Mouse (Mus musculus): ENCODE data around the gene Ccdc121.

The Ccdc121 gene

GRCm38 (mm10) chr1:181511307-181511706, at the start of gene Ccdc121:
Gene Ccdc121, minus strand, starts transcription at chr1:181511451.
- DNase-seq, result no peak

- no peak for DNase-seq
These were observed 49.1 kb upstream of the Ccdc121 start for GRCm38 (mm10) chr1:181560325-181560724.

GRCm38 (mm10) chr1:181559655-181560054, 48.4 kb upstream of the Ccdc121 start:
- no peak for DNase-seq

- no peak for DNase-seq
These were observed 44.2 kb upstream of the Ccdc121 start for GRCm38 (mm10) chr1:181555475-181555874.

GRCm38 (mm10) chr1:181552533-181553410, 41.5 kb upstream of the Ccdc121 start:
- peak; percentile 52 for DNase-seq

GRCm38 (mm10) chr1:181550826-181551225, 39.6 kb upstream of the Ccdc121 start:
- no peak for DNase-seq

- DNase-seq, result no peak
These were observed 38.7 kb upstream of the Ccdc121 start for GRCm38 (mm10) chr1:181549987-181550386.

- DNase-seq, result peak; percentile 49
These were observed 34.0 kb upstream of the Ccdc121 start for GRCm38 (mm10) chr1:181545044-181545772.

GRCm38 (mm10) chr1:181543711-181544383, 32.6 kb upstream of the Ccdc121 start:
- DNase-seq, result no peak

GRCm38 (mm10) chr1:181539846-181540769, 28.9 kb upstream of the Ccdc121 start:
- no peak for DNase-seq

GRCm38 (mm10) chr1:181537627-181538525, 26.6 kb upstream of the Ccdc121 start:
- DNase-seq, result no peak

GRCm38 (mm10) chr1:181535165-181535873, 24.1 kb upstream of the Ccdc121 start:
- DNase-seq, result no peak

- DNase-seq, result no peak
These were observed 18.1 kb upstream of the Ccdc121 start for GRCm38 (mm10) chr1:181529368-181529767.

- DNase-seq, result no peak
These were observed 14.7 kb upstream of the Ccdc121 start for GRCm38 (mm10) chr1:181525996-181526395.

- no peak for DNase-seq
These were observed 12.6 kb upstream of the Ccdc121 start for GRCm38 (mm10) chr1:181523831-181524230.

- no peak for DNase-seq
These were observed 10.3 kb upstream of the Ccdc121 start for GRCm38 (mm10) chr1:181521401-181522091.

GRCm38 (mm10) chr1:181519137-181519536, 7.9 kb upstream of the Ccdc121 start:
- DNase-seq, result no peak

GRCm38 (mm10) chr1:181518046-181518445, 6.8 kb upstream of the Ccdc121 start:
- no peak for DNase-seq

- DNase-seq, result no peak
These were observed 1.3 kb upstream of the Ccdc121 start for GRCm38 (mm10) chr1:181512430-181513129.

Measured in cerebellum, adult 11 months (tissue).